Mouse (Mus musculus) brain, embryonic 18.5 days (tissue): Measurements from ENCODE around the gene Aqp11.

Experiments used
- DNase-seq: peaks from one replicate; pipeline ENCODE4 v3.0.0-alpha.2; 2012; ENCODE audit warnings: low read depth, low spot score

The Aqp11 gene

GRCm38 (mm10) chr7:97709204-97709603, 28.9 kb downstream of the Aqp11 start:
- no peak for DNase-seq

GRCm38 (mm10) chr7:97707809-97708208, 30.3 kb downstream of the Aqp11 start:
- no peak for DNase-seq

DNA sequence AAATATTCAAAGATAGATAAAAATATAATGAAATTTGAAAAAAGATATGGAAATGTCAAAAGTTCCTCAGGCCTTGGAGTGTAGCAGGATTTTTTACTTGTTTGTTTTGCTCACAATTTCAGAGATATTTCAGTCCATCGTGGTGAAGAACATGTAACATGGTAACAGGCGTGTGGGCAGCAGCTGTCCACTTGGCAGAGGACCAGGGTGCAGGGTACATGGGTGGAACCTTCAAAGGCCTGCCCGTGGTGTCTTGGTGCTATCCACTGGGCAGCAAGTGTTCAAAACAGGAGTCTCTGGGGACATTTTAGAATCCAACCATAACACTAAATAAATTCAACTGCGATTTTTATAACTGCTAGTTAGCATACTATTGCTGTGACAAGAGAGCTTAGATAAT, 31.0 kb downstream of the Aqp11 start:
- DNase-seq, result no peak

DNA sequence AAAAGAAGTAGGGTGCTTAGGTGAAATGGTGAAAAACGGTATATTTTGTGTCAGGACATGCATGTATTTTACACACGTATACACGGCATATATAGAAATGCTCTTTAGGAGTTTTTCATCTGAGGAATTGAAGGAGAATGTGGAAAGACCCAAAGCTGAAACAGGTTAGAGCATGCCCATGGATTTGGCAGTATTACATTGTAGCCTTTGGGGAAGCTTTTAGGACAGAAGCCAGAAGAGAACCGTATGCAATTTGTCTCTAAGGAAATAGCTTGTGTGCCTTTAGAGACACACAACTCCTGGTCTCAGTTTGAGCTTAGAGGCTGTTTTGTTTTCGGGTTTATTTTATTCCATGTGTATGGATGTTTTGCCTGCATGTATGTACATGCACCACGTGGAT, 37.0 kb downstream of the Aqp11 start:
- DNase-seq, result no peak

GRCm38 (mm10) chr7:97700173-97700572, 37.9 kb downstream of the Aqp11 start:
- DNase-seq, result no peak

- peak; percentile 87 for DNase-seq
Observed at GRCm38 (mm10) chr7:97696506-97697254, 41.4 kb downstream of the Aqp11 start, which contains the start of gene Clns1a. Clns1a (plus strand) TSS chr7:97696634.

GRCm38 (mm10) chr7:97696133-97696505, 42.0 kb downstream of the Aqp11 start:
- DNase-seq, result no peak

- no peak for DNase-seq
Observed at GRCm38 (mm10) chr7:97695441-97695840, 42.6 kb downstream of the Aqp11 start.

GRCm38 (mm10) chr7:97687831-97688230, 50.3 kb downstream of the Aqp11 start:
- DNase-seq, result no peak

DNA sequence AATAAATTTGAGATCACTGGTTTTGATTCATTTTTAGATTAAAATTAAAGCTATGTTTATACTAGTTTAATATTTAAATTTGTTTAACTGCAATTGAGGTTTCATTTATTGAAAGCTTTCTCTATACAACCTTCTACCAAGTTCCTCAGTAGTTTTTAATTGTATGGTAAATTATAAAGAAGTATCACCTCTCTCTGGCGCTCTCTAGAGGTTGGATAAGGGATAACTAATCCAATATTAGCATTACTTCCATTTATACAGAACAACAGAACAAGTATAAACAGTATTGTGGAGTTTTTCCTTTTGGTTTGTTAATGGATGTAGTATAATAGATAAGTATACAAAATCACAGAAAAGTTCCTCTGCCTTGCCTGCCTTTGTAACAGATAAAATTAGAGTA, 58.9 kb downstream of the Aqp11 start:
- DNase-seq, result no peak
